Mouse (Mus musculus): ENCODE measurements at regions not wholly inside any gene's neighbourhood (a gene's known extent, or its start where the extent isn't known, plus 50 kb on each side); places are given as distances from the start of the nearest gene placed in this dataset.

DNA sequence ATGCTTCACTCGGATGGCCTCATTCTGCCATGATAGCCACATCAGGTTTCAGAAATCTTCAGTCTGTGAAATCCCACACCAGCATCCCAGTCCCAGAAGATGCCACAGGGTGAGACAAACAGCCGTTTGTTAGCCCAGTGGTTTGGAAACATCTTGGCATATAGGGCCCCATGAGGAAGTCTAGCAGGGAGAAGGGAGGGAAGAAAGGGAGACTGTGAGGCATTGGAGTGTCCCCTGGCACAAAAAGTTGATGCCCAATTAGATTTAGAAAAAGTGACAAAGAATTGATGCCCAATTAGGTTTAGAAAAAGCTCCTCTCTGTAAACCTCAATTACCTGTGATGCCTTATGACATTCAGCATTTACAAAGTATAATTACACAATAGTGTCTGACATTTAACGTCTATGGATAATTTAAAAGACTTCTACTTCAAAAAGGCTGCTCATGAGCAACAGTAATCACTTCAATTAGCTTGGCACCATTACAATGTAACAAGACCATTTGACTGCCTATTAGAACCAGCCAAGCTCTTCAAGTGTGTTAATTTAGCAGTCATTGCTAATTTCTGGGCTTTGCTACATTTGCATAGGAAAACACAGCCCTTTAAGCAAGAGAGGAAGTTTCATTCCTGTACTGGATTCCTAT lies 254.6 kb downstream of the Psat1 start:
- TF ChIP-seq POLR2A (IDR thresholded peaks at IDR 0.05; ENCODE audit: borderline replicate concordance, insufficient read depth, low read length) (no peak), CTCF (IDR thresholded peaks at IDR 0.05; ENCODE audit: borderline replicate concordance, insufficient read depth, low read depth, low read length) (no peak)

Data from cerebellum, adult 2 months (tissue).